Mouse (Mus musculus): ENCODE results near the gene Fbxo33. TPM values are rescaled to one million over a fixed set of nuclear protein-coding genes. Genes with fewer than 3 reads are reported as not detected.
A peak's percentile ranks its signal among the peaks of the same experiment; 100 is the strongest.

Gene Fbxo33
- total and polyA plus RNA-seq, 2 experiments from 2014 or later, result 7.4 to 21.1 TPM

DNA sequence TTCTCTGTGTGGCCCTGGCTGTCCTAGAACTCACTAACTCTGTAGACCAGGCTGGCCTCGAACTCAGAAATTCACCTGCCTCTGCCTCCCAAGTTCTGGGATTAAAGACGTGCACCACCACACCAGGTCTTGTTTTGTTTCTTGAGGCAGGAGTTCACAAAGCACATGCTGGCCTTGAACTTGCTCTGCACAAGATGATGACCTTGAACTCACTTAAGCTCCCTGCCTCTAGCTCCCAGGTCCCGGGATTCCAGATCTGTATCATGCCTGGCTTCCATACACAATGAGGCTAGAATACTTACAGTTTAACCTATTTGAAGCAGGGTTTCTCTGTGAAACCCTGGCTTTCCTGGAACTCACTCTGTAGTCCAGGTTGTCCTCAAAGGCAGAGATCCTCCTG is 2.2 kb downstream of the Fbxo33 start:
- Histone ChIP-seq H3K4me2 (ENCODE audit: low read depth) (peak overlapping the region; percentile 67), H3K4me1 (ENCODE audit: insufficient read depth) (peaks cover 20% of the 10 kb centered on the region), H3K36me3 (ENCODE audit: insufficient read depth) (no peaks in the 10 kb centered on the region), H3K9ac (no peak overlapping the region), H3K4me3 (ENCODE audit: low read depth, low read length) (peak overlapping the region; percentile 94), H3K27me3 (ENCODE audit: insufficient read depth, low read length) (no peaks in the 10 kb centered on the region), H3K27ac (ENCODE audit: low read depth, low read length) (no peak overlapping the region), H3K9me3 (ENCODE audit: low read length) (no peaks in the 10 kb centered on the region)
- no peak for ATAC-seq
- no peak for DNase-seq
- no peak for TF ChIP-seq CTCF (IDR thresholded peaks at IDR 0.05; ENCODE audit: low read depth)
- 82% methylated on average over 3 of the region's 3 CpGs for WGBS

- no peak for ATAC-seq
- Histone ChIP-seq H3K9me3 (ENCODE audit: low read length) (no peaks in the 10 kb centered on the region), H3K36me3 (ENCODE audit: insufficient read depth) (no peaks in the 10 kb centered on the region), H3K9ac (no peak overlapping the region), H3K4me1 (ENCODE audit: insufficient read depth) (peaks cover 20% of the 10 kb centered on the region), H3K4me3 (ENCODE audit: low read depth, low read length) (no peak overlapping the region), H3K27ac (ENCODE audit: low read depth, low read length) (no peak overlapping the region), H3K4me2 (ENCODE audit: low read depth) (peak overlapping the region; percentile 67; the same call in 1 of the 2 replicates), H3K27me3 (ENCODE audit: insufficient read depth, low read length) (no peaks in the 10 kb centered on the region)
- no peak for TF ChIP-seq CTCF (IDR thresholded peaks at IDR 0.05; ENCODE audit: low read depth)
- no peak for DNase-seq
- 79% methylated on average over 6 of the region's 6 CpGs for WGBS
These were observed 2.8 kb downstream of the Fbxo33 start for GRCm38 (mm10) chr12:59216676-59217266.

- H3K27me3 ChIP-seq (ENCODE audit: insufficient read depth, low read length), result no peaks in the 10 kb centered on the region
- no peak for DNase-seq
- no peaks in the 10 kb centered on the region for H3K36me3 ChIP-seq (ENCODE audit: insufficient read depth)
- ATAC-seq, result no peak
- WGBS, result 82% methylated on average over 4 of the region's 4 CpGs
- TF ChIP-seq CTCF (IDR thresholded peaks at IDR 0.05; ENCODE audit: low read depth), result no peak
- H3K27ac ChIP-seq (ENCODE audit: low read depth, low read length), result no peak overlapping the region
- H3K4me3 ChIP-seq (ENCODE audit: low read depth, low read length), result no peak overlapping the region
- H3K9ac ChIP-seq, result no peak overlapping the region
- H3K9me3 ChIP-seq (ENCODE audit: low read length), result no peaks in the 10 kb centered on the region
- H3K4me2 ChIP-seq (ENCODE audit: low read depth), result peak overlapping the region; percentile 67; the same call in 1 of the 2 replicates
- peaks cover 20% of the 10 kb centered on the region for H3K4me1 ChIP-seq (ENCODE audit: insufficient read depth)
These were observed 3.3 kb downstream of the Fbxo33 start for GRCm38 (mm10) chr12:59216176-59216575.

GRCm38 (mm10) chr12:59207814-59208213 is 11.7 kb downstream of the Fbxo33 start:
- Histone ChIP-seq H3K4me3 (ENCODE audit: low read depth, low read length) (no peak overlapping the region), H3K27ac (ENCODE audit: low read depth, low read length) (no peak overlapping the region), H3K4me2 (ENCODE audit: low read depth) (no peak overlapping the region), H3K36me3 (ENCODE audit: insufficient read depth) (peaks cover 11% of the 10 kb centered on the region), H3K9ac (no peak overlapping the region), H3K9me3 (ENCODE audit: low read length) (no peaks in the 10 kb centered on the region), H3K27me3 (ENCODE audit: insufficient read depth, low read length) (no peaks in the 10 kb centered on the region), H3K4me1 (ENCODE audit: insufficient read depth) (no peaks in the 10 kb centered on the region)
- WGBS, result 97% methylated on average over 1 of the region's 1 CpGs
- no peak for DNase-seq
- ATAC-seq, result no peak
- no peak for TF ChIP-seq CTCF (IDR thresholded peaks at IDR 0.05; ENCODE audit: low read depth)

DNA sequence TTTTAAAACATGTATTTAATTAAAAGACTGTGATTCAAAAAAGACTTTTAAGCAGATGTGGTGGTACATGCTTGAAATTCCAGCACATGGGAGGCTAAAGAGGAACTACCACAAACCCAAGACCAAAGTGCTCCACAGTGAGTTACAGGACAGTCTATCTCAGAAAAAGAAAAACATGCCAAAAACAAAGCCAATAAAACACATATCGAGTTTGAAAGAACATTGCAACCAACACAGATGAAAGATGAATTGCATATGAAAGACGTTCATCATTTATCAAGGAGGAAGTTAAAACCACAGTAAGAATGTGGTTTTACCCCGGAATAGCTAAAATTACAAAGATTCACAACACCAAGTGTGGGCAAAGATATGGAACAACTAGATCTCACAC is 12.5 kb downstream of the Fbxo33 start:
- 92% methylated on average over 3 of the region's 3 CpGs for WGBS
- Histone ChIP-seq H3K4me1 (ENCODE audit: insufficient read depth) (no peaks in the 10 kb centered on the region), H3K27me3 (ENCODE audit: insufficient read depth, low read length) (no peaks in the 10 kb centered on the region), H3K4me3 (ENCODE audit: low read depth, low read length) (no peak overlapping the region), H3K4me2 (ENCODE audit: low read depth) (no peak overlapping the region), H3K27ac (ENCODE audit: low read depth, low read length) (no peak overlapping the region), H3K36me3 (ENCODE audit: insufficient read depth) (peaks cover 16% of the 10 kb centered on the region), H3K9ac (no peak overlapping the region), H3K9me3 (ENCODE audit: low read length) (no peaks in the 10 kb centered on the region)
- no peak for TF ChIP-seq CTCF (IDR thresholded peaks at IDR 0.05; ENCODE audit: low read depth)
- no peak for DNase-seq
- no peak for ATAC-seq

DNA sequence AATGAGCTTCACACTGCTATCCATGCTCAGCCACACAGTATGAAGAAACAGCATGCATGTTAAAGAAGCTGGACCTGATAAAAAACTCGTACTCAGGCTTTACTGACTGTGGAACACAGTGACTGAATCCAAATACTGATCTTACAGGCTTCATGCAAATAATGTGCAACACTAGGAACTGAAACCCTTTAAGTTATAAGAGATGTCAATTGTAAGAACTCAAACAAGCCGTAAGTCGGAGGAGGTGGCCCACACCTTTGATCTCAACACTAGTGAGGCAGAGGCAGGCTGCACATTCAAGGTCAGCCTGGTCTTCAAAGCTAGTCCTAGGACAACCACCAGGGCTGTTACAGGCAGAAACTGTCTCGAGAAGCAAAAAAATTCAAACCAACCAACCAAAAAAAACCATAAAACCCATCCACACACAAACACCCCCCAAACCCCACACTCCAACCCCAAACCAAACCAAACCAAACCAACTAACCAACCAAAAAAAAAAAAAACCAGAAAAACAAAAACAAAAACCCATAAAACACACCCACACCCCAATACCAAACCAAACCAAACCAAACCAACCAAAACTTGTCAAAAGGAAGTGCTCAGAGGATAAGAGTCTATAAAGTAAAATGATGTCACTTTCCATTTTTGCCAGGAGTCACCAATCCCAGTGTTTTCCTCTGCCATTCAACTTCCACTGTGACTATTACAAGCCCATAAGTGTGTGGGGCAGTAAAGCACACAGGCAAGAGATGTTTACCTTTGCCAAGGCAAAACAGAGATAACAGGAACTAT is 13.1 kb downstream of the Fbxo33 start:
- Histone ChIP-seq H3K9ac (no peak overlapping the region), H3K27ac (ENCODE audit: low read depth, low read length) (no peak overlapping the region), H3K4me1 (ENCODE audit: insufficient read depth) (no peaks in the 10 kb centered on the region), H3K36me3 (ENCODE audit: insufficient read depth) (peaks cover 16% of the 10 kb centered on the region), H3K9me3 (ENCODE audit: low read length) (no peaks in the 10 kb centered on the region), H3K4me2 (ENCODE audit: low read depth) (no peak overlapping the region), H3K27me3 (ENCODE audit: insufficient read depth, low read length) (no peaks in the 10 kb centered on the region), H3K4me3 (ENCODE audit: low read depth, low read length) (no peak overlapping the region)
- ATAC-seq, result no peak
- TF ChIP-seq CTCF (IDR thresholded peaks at IDR 0.05; ENCODE audit: low read depth), result no peak
- WGBS, result 91% methylated on average over 4 of the region's 4 CpGs
- DNase-seq, result no peak

DNA sequence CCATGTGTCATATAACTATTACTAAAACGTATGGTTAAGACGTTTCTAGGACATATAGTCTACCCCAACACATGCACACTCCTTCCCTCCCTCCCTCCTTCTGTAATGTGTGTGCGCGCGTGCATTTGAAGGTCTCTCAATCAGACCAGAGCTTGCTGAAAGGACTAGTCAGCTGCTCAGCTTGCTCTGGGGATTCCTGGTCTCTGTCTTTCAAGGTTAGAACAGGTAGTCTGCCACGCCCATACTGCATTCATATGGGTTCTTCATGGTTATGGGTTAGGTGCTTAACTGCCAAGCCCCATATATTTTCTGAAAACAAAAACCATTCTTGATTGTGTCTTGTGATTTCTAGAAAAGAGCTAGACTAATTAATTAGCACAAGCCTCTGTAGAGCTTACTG is 14.0 kb downstream of the Fbxo33 start:
- Histone ChIP-seq H3K27me3 (ENCODE audit: insufficient read depth, low read length) (no peaks in the 10 kb centered on the region), H3K9me3 (ENCODE audit: low read length) (no peaks in the 10 kb centered on the region), H3K4me2 (ENCODE audit: low read depth) (no peak overlapping the region), H3K36me3 (ENCODE audit: insufficient read depth) (peaks cover 21% of the 10 kb centered on the region), H3K27ac (ENCODE audit: low read depth, low read length) (no peak overlapping the region), H3K4me3 (ENCODE audit: low read depth, low read length) (no peak overlapping the region), H3K4me1 (ENCODE audit: insufficient read depth) (no peaks in the 10 kb centered on the region), H3K9ac (no peak overlapping the region)
- ATAC-seq, result no peak
- no peak for DNase-seq
- 93% methylated on average over 6 of the region's 6 CpGs for WGBS
- no peak for TF ChIP-seq CTCF (IDR thresholded peaks at IDR 0.05; ENCODE audit: low read depth)
